Mouse (Mus musculus) MEL-GATA-1-ER (cell line): ENCODE data around the gene Ube4b.

Experiments
- DNase-seq: peaks from one replicate; pipeline ENCODE4 v3.0.0-alpha.2; 2012; ENCODE audit warnings: low read depth; ENCODE audit errors: extremely low read depth

Gene Ube4b

DNA sequence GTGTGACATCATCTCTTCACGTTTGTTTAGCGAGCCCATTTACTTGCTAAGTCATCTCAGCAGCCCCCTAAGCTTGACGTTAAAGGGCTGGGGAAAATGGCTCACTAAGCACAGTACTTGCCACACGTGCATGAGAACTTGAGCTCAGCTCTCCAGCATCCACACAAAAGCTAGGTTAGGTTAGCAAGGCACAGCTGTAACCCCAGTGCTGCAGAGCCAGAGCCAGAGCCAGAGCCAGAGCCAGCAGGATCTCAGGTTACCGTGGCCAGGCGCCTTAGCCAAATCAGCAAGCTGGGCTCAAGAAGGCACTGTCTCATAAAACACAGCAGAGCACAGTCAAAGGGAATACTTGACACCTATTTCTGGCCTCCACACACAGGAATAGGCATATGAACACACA, 31.0 kb downstream of the Ube4b start:
- DNase-seq: no peak

DNA sequence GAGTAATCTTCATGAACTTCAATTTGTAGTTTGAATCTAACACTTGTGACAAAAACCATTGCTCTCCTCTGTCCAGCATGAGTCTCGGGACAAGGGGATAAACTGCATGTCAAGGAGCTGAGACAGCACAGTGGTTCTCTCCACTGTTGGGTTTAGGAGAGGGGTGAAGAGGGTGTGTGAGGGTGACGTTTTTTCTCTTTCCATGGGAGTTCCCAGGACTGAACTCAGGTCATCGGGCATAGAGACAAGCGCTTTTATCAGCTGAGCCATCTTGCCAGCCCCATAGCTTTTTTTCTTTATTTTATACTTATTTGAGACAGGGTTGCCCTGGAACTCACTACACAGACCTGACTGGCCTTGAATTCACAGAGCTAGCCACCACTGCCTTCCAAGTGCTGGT, 32.3 kb downstream of the Ube4b start:
- no peak for DNase-seq

DNA sequence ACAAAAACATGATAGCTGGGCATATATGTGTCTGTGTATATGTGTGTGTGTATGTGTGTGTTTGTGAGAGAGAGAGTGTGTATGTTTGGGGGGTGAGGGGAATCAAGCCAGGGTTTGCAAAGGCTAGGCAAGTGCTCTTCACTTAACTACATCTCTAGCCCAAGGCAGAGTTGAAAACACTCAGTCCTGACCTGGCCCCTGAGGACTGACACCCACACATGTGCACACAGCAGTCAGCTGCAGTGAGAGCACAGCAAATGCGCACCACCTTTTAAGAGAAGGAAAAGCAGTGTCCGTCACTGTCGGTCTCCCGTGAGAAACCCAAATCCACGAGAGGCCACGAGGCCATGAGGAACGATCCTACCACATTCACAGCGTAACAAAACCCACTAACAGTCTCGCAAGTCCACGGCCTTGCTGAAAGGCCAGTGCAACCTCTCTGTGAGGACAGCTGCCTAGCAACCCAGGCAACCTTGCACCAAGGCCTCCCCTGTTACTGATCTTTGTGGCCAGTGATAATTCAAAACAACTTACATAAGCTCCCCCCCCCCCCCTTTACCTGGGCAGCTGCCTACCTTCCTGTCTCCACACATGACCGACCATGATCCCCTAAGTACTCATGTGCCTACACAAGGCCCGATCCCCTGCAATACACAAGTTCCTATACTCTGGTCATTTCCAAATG, 33.1 kb downstream of the Ube4b start:
- DNase-seq: no peak

DNA sequence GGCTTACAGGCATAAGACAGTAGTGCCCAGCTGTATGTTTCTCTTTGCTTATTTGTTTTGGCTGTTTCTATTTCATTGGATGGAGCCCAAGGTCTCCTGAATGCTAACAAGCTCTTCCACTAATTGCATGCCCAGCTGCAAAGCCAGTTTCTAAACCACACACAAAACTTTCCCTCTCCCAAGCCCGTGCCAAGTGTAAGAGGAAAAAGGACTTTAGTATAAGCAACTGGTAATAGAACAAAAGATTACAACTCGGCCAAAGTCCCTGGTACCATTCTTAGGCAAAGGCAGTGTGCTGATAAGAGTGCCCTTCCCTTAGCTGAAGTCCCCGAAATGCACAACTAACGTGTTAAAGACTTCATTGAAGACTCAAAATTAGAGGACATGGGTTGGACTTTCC, 34.2 kb downstream of the Ube4b start:
- DNase-seq: no peak

DNA sequence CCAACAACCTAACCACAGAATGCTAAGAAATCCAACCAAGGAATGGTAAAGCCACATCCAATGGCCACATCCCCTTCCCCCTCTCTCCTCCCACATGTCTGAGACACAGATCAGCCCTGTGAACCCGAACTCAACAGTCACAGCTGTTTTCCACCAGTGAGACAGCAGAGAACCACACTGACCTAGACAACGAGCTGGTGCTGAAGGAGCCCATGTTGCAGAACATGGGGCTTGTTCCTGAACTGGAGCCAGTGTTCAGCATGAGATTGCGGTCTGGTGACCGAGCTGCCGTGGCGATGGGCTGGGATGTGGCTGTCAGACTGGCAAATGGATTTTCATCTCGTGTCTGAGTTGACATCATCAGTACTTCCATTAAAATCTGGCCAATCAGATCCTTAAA, 45.5 kb downstream of the Ube4b start:
- no peak for DNase-seq

DNA sequence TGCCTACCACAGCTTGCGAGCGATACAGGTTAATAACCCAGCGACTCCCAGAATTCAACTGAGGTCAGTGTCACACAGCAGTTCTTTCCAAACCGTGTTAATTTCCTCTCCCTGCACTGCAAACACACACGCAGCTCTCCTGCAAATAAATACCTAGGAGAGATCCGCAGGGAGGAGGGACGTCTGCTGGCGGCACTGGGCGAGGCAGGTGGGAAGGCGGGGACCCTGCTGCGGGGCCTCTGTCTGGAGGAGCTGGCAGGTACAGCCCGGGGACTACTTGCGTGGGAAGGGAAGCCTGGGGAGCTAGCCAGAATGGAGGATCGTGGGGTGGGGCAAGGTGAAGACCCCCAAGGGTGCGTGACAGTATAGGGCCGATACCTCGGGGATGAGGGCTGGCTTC, 46.7 kb downstream of the Ube4b start:
- no peak for DNase-seq

DNA sequence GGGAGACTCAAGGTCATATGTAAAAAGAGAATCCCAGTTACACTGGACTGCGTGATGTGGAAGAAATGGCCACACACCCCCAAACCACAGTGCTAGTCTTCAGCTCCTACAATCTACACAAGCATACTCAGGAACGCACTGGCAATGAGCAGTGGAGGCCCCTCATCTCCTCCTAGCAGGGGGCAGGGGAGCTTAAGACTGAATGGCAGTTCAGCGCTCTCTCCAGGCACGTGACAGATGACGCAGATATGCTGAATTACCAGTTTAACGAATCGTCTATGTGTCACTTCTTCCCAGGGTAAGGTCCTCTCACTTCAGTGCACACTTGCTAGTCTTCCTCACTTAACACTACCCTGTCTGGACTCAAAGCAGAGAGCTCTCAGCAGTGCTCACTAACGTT, 47.7 kb downstream of the Ube4b start:
- DNase-seq: no peak

DNA sequence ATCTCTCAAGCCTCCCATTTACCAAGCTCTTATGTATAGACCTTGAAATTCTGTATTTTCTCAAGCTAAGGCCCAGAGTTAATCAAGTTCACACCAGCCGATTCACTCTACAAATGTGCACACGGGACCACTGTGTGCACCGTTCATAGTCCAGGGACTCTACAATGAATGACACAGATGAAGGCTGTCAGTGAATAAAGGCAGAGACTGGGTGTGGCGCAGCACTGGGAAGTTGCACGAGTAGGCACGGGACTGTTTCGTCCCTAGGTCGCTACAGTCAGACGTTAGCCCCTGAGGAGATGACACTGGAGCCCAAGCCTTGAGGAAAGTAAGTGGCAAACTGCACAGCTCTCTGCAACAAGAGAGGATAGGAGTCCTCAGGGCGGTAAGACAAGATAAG, 50.5 kb downstream of the Ube4b start:
- no peak for DNase-seq

DNA sequence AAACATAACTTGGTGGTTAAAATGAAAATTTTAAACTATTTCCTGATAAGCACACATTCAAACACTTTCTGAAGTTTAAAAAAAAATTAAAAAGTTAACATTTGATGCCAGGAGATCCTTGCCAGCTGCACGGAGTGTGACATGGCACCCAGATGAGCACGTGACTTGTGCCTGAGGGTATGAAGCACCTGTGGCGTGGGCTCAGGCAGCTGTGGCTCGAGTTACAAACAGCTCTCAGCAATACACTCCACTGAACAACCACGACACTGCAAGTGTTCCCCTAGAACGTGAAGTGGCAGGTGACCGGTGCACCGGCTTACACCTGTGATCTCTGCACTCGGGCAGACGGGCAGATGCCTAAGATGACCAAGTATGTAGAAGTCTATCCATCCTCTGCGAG, 51.9 kb downstream of the Ube4b start:
- DNase-seq: no peak

DNA sequence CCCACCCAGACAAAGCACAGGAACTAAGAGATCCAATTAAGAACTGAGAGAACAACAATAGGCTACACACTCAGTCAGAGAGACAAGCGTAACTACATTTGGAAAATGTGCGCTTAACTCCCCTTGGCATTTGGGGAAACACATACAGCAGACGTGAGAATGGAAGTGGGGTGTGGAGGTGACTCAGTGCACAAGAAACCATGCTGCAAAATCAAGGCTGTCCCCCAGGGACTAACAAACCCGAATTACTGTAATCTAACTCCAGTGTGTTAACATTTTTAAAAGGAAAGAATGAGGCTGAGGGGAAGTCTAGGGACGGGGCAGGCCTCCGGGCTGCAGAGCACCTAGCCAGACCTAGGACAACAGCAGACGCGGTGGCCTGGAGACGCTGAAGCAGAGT, 52.6 kb downstream of the Ube4b start:
- DNase-seq: no peak

DNA sequence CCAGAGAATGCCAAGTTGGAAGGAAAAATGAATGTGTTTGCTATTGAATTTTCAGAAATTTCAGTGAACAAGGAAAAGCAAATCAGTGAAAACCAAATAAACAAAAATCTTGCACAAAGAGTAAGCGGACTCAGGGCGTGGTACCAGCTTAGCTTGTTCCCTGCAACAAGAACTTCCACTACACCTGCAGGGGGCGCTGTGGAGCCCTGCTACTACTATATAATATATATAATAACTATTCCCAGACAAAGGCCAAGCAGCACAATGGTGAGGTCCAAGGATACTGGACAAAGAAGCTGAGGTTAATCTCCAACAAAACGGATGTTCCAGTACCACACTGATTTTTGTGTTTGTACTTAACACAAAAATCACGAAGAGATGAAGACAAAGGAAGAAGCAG, 53.1 kb downstream of the Ube4b start:
- DNase-seq: peak; percentile 20

DNA sequence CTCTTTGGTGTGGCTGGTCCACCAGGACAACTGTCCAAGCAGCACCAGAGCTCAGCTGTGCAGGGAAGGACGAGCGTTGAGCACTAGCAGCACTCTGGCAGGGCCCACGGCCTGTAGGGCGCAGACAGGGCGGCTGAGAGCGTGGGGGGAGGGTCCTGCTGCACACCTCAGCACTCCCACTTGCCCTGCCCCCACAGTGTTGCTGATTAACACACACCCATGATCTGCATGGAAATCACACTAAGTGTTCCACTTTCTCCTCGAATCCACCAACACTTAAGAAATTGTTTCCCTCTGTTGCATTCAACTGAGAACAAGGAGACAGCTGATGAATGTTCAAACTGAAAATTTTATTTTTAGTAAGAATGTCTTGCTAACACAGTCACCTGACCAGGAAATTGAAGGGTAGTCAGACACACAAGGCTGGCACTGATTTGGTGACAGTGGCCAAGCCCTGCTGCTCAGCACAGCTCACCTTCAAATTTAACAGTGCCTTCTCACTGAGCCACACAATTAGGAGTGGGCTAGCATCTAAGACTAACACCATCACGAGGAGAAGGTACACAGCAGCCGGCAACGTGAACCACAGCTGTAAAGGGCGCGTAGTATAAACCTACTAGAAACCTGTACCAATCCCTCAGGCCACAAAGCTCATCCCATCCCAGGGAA, 60.7 kb downstream of the Ube4b start:
- DNase-seq: no peak

DNA sequence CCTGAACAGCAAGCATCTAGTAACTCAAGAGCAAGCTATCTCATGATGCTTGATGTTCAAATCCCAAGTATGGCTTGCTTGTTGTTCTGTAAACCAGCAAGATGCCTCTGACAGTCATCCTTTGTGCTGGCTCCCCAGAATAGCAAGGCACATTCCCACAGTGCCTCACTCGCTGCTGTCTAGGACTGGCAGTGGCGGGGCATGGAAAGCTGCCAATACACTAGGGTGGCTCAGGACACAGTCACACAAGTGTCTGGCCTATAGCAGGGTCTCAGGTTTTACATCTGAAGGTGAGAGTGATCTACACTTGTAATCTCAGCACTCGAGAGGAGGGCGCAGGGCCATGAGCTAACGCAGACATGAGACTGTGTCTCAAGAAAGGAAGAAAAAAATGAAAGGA, 61.7 kb downstream of the Ube4b start:
- no peak for DNase-seq

DNA sequence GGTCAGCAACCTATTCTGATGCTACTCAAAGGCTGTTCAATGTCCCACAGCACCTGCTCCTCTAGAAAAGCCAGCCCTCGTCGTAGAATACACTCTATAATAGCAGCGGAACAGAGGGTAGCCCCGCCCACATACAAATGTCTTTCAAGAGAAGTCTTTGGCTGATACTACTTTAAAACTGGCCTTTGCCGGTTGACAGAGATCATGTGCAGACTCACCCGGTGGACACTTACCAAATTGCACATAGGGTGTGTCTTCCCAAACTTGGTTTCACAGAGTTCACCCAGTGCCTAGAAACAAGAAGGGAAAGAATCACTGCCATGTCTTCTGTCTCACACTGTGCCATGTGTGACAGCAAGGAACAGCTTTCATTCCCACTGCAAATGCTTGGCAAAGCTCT, 65.5 kb downstream of the Ube4b start:
- no peak for DNase-seq

DNA sequence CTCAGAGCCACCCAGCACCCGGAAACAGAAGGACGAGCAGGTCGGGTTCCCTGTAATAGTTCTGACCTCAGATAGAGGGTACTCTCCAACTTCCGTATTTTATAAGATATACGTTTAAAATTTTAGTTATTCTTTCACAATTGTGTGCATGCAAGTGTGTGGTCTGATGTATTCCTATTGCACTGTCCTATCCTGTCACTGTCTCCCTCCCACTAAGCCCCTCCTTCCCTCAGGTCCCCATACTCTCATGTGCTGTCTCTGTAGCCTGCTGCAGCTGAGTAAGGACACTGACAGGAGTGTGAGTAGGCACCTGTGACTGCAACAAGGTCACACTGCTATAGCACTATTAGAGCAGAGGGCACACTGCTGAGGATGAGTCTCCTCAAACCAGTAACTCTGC, 65.9 kb downstream of the Ube4b start:
- no peak for DNase-seq

DNA sequence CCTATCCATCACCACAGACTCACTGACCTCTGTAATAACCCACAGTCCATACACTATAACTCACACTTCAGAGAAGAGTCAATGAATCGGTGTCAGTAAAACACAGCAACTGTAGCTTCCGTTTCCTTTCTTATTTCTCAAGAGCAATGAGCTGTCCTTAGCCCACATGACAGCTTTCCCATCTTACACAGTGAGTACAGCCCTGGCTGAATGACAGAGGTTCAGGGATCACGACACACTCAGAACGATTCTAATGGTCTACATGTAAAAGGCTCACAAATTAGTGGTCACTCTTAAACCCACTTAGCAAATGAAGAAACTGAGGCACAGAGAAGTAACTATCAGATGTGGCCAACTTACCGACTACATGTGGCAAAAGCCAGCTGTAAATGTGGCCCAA, 68.6 kb downstream of the Ube4b start:
- no peak for DNase-seq

DNA sequence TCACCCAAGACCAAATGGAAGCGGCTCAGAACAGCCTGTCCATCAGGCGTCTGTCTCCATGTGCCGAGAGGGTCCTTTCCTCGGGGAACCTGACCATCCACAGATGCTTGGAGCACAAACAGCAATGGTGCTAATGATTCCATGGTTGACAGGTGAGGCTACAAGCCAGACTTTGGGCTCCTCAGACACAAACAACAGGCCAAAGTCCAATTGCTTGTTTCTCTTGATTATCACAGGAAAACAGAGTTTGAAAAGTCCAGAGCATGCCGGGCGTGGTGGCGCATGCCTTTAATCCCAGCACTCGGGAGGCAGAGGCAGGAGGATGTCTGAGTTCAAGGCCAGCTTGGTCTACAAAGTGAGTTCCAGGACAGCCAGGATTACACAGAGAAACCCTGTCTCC, 71.9 kb downstream of the Ube4b start:
- DNase-seq: no peak

DNA sequence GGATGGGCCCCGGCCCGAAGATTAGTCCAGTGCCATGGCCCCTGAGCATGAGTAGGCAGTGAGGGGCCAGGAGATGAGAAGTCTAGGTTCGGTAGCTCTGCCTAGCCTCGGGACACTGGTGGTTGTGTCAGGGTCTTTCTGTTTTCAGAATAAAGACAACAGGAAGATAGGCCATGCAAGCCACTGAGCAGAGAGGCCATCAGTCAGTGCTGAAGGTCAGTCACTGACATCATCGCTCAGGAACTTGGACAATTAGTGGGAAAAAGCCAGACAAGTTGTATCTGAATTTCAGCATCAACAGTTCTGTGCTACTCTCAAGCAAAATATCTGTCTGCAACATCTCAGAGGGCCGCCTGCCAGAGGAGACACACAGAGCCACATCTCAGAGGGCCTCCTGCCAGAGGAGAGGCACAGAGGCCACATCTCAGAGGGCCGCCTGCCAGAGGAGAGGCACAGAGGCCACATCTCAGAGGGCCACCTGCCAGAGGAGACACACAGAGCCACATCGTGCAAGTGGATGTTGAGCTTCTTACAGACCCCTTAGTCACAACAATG, 74.9 kb downstream of the Ube4b start:
- no peak for DNase-seq

DNA sequence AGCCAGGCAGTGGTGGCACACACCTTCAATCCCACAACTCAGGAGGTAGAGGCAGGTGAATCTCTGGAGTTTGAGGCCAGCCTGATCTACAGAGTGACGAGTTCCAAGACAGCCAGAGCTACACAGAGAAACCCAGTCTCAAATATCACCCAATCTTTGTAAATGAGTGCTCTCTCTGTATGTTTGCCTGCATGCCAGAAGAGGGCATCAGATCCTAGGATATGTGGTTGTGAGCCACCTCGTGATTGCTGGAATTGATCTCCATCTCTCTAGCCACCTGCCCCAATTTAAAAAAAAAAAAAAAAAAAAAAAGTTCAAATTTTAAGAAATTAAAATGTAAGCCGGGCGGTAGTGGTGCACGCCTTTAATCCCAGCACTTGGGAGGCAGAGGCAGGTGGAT, 77.6 kb downstream of the Ube4b start:
- DNase-seq: no peak

DNA sequence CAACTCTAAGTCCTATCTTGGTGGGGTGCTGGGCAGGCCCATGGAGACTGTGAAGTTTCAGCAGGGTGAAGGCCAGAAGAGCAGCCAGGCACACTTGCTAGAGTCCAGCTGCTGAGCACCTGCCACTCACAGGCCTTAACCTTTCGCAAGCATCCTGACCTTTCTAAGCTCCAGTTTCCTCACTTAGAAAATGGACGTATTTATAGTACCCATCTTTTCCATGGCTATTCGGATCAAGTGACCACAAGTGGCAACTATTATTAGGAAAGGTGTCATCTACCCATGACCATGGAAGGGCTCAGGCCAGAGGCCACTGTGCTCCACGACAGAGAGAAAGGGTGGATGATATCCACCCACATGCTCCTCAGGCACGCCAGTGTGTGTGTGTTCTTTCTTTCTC, 80.7 kb downstream of the Ube4b start:
- no peak for DNase-seq

DNA sequence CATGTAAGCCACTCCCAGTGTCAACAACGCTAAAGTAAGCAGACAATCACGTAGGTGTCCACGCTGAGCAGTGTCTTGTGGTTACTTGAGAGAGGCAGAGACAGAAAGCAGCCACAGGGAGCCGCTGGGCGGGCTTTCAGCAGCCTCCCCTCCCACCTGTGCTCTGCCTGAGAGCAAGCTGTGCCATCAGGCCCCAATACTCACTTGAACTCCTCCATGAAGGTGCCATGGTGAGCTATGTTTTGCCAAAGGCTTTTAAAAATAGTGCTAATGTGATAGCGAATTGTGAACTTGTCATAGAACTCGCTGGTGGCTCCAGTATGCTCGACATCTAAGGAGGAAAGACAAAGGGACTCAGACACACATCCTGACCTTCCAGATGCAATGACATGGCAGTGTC, 82.2 kb downstream of the Ube4b start:
- no peak for DNase-seq

DNA sequence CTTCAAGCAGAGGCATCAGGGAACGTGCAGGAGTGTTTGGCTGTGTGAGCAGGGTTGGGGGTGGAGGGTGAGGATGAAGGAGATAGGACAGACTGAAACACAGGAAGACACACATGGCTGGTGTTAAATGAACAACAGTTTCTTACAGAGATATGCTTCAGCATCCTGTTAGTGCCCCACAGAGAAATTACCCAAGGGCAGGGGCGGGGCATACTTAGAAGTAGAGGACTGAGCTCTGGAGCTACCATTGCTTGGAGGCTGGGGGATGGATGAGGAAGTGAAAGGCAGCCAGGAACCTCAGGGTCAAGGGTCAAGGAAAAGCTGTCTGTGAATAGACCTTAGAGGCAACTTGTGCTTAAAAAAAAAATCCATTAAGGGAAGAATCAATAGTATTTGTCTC, 85.9 kb downstream of the Ube4b start:
- no peak for DNase-seq
